Mouse (Mus musculus): ENCODE measurements around the gene Galr2. TPM values are rescaled to one million over a fixed set of nuclear protein-coding genes. Genes with fewer than 3 reads are reported as not detected.

The Galr2 gene
- polyA plus RNA-seq, 1 experiment = 1.5 TPM

GRCm38 (mm10) chr11:116247502-116248222, 33.1 kb upstream of the Galr2 start:
- no peak overlapping the region for H3K4me3 ChIP-seq
- no peak overlapping the region for H3ac ChIP-seq (ENCODE audit: control insufficient read depth, insufficient read length)
- H3K36me3 ChIP-seq (ENCODE audit: control insufficient read depth, insufficient read depth) = peaks cover 29% of the 10 kb centered on the region
- TF ChIP-seq E2F4 (IDR thresholded peaks at IDR 0.05; ENCODE audit: insufficient read depth) (no peak), TCF3 (IDR thresholded peaks at IDR 0.05; ENCODE audit: insufficient read length, low read depth) (no peak), MYOD1 (IDR thresholded peaks at IDR 0.05; ENCODE audit: control insufficient read depth in 1 of 3, insufficient read length in 2 of 3, low read depth in 2 of 3) (no peak), USF1 (IDR thresholded peaks at IDR 0.05; ENCODE audit: low read depth) (no peak), MYOG (IDR thresholded peaks at IDR 0.05; ENCODE audit: control insufficient read depth in 1 of 3, insufficient read depth in 1 of 3, insufficient read length in 2 of 3, low read depth in 2 of 3) (no peak), CEBPB (IDR thresholded peaks at IDR 0.05; ENCODE audit: insufficient read depth, poor library complexity, severe bottlenecking) (no peak), MAX (IDR thresholded peaks at IDR 0.05; ENCODE audit: low read depth) (no peak), REST (IDR thresholded peaks at IDR 0.05; ENCODE audit: insufficient read depth, insufficient read length) (no peak), SRF (IDR thresholded peaks at IDR 0.05; ENCODE audit: control insufficient read depth, insufficient read length, low read depth) (no peak), POLR2AphosphoS2 (IDR thresholded peaks at IDR 0.05; ENCODE audit: insufficient read length, low read depth) (no peak), POLR2A (IDR thresholded peaks at IDR 0.05; ENCODE audit: insufficient read length, low read depth) (no peak), TCF12 (IDR thresholded peaks at IDR 0.05; ENCODE audit: insufficient read depth, poor library complexity, severe bottlenecking) (no peak)
- H3K79me2 ChIP-seq (ENCODE audit: control insufficient read depth, insufficient read depth) = no peaks in the 10 kb centered on the region
- H3K4me2 ChIP-seq (ENCODE audit: low read depth) = no peak overlapping the region
- no peaks in the 10 kb centered on the region for H3K27me3 ChIP-seq (ENCODE audit: control insufficient read depth, insufficient read depth, insufficient read length)

- Histone ChIP-seq H3K79me2 (ENCODE audit: control insufficient read depth, insufficient read depth) (no peaks in the 10 kb centered on the region), H3K27me3 (ENCODE audit: control insufficient read depth, insufficient read depth, insufficient read length) (no peaks in the 10 kb centered on the region), H3ac (ENCODE audit: control insufficient read depth, insufficient read length) (no peak overlapping the region), H3K4me3 (no peak overlapping the region), H3K4me2 (ENCODE audit: low read depth) (no peak overlapping the region), H3K36me3 (ENCODE audit: control insufficient read depth, insufficient read depth) (peaks cover 23% of the 10 kb centered on the region)
- TF ChIP-seq POLR2A (IDR thresholded peaks at IDR 0.05; ENCODE audit: insufficient read length, low read depth) = no peak
- no peak for TF ChIP-seq E2F4 (IDR thresholded peaks at IDR 0.05; ENCODE audit: insufficient read depth)
- TF ChIP-seq SRF (IDR thresholded peaks at IDR 0.05; ENCODE audit: control insufficient read depth, insufficient read length, low read depth) = no peak
- peak; percentile 16 for TF ChIP-seq TCF3 (IDR thresholded peaks at IDR 0.05; ENCODE audit: insufficient read length, low read depth)
- no peak for TF ChIP-seq MAX (IDR thresholded peaks at IDR 0.05; ENCODE audit: low read depth)
- peak in 2 of 3 experiments; percentile 55 to 60 for TF ChIP-seq MYOD1 (IDR thresholded peaks at IDR 0.05; ENCODE audit: control insufficient read depth in 1 of 3, insufficient read length in 2 of 3, low read depth in 2 of 3)
- TF ChIP-seq POLR2AphosphoS2 (IDR thresholded peaks at IDR 0.05; ENCODE audit: insufficient read length, low read depth) = no peak
- no peak for TF ChIP-seq REST (IDR thresholded peaks at IDR 0.05; ENCODE audit: insufficient read depth, insufficient read length)
- no peak for TF ChIP-seq USF1 (IDR thresholded peaks at IDR 0.05; ENCODE audit: low read depth)
- no peak for TF ChIP-seq TCF12 (IDR thresholded peaks at IDR 0.05; ENCODE audit: insufficient read depth, poor library complexity, severe bottlenecking)
- peak in 2 of 3 experiments; percentile 59 to 77 for TF ChIP-seq MYOG (IDR thresholded peaks at IDR 0.05; ENCODE audit: control insufficient read depth in 1 of 3, insufficient read depth in 1 of 3, insufficient read length in 2 of 3, low read depth in 2 of 3)
- no peak for TF ChIP-seq CEBPB (IDR thresholded peaks at IDR 0.05; ENCODE audit: insufficient read depth, poor library complexity, severe bottlenecking)
Measured at GRCm38 (mm10) chr11:116250898-116251297, 29.8 kb upstream of the Galr2 start.

GRCm38 (mm10) chr11:116253076-116253600, 27.6 kb upstream of the Galr2 start:
- H3ac ChIP-seq (ENCODE audit: control insufficient read depth, insufficient read length) = no peak overlapping the region
- H3K27me3 ChIP-seq (ENCODE audit: control insufficient read depth, insufficient read depth, insufficient read length) = no peaks in the 10 kb centered on the region
- peaks cover 9% of the 10 kb centered on the region for H3K79me2 ChIP-seq (ENCODE audit: control insufficient read depth, insufficient read depth)
- peaks cover 11% of the 10 kb centered on the region for H3K36me3 ChIP-seq (ENCODE audit: control insufficient read depth, insufficient read depth)
- H3K4me2 ChIP-seq (ENCODE audit: low read depth) = no peak overlapping the region
- TF ChIP-seq POLR2A (IDR thresholded peaks at IDR 0.05; ENCODE audit: insufficient read length, low read depth) (no peak), REST (IDR thresholded peaks at IDR 0.05; ENCODE audit: insufficient read depth, insufficient read length) (no peak), TCF12 (IDR thresholded peaks at IDR 0.05; ENCODE audit: insufficient read depth, poor library complexity, severe bottlenecking) (no peak)
- H3K4me3 ChIP-seq = no peak overlapping the region

GRCm38 (mm10) chr11:116254627-116255026, 26.1 kb upstream of the Galr2 start:
- Histone ChIP-seq H3K36me3 (ENCODE audit: control insufficient read depth, insufficient read depth) (peaks cover 15% of the 10 kb centered on the region), H3K27me3 (ENCODE audit: control insufficient read depth, insufficient read depth, insufficient read length) (no peaks in the 10 kb centered on the region), H3K4me2 (ENCODE audit: low read depth) (peak overlapping the region; percentile 64), H3ac (ENCODE audit: control insufficient read depth, insufficient read length) (no peak overlapping the region), H3K4me3 (no peak overlapping the region), H3K79me2 (ENCODE audit: control insufficient read depth, insufficient read depth) (peaks cover 9% of the 10 kb centered on the region)
- peak in 1 of 3 experiments; percentile 19 for TF ChIP-seq MYOG (IDR thresholded peaks at IDR 0.05; ENCODE audit: control insufficient read depth in 1 of 3, insufficient read depth in 1 of 3, insufficient read length in 2 of 3, low read depth in 2 of 3)
- TF ChIP-seq REST (IDR thresholded peaks at IDR 0.05; ENCODE audit: insufficient read depth, insufficient read length) = no peak
